8 mouse cellular contexts compared by ENCODE assay signal in genomic region chr16:91043461-91044248, GRCm38 (mm10). TPM values are rescaled to one million over a fixed set of nuclear protein-coding genes. Genes with fewer than 3 reads are reported as not detected.
DNase-seq lines count a peak whose midpoint lies in the region; ATAC-seq lines count a peak whose summit lies in the region.

No protein-coding gene starts in this region.

- H3K4me2 ChIP-seq in embryonic facial prominence, embryonic 12.5 days (replicated peaks) = peak overlapping the region; percentile 68
- peak overlapping the region; percentile 59 for H3K4me2 ChIP-seq in kidney, embryonic 16.5 days (replicated peaks; ENCODE audit: low read depth, low read length)
- H3K4me2 ChIP-seq in liver, embryonic 13.5 days = peak overlapping the region; percentile 89
- peak overlapping the region; percentile 59 for H3K4me2 ChIP-seq in stomach, embryonic 14.5 days (replicated peaks; ENCODE audit: low read depth, low read length)

- DNase-seq in A20 (ENCODE audit: low read depth, low spot score) = peak; percentile 67
- DNase-seq in adrenal gland, postnatal 25 days = peak; percentile 50
- peak; percentile 83 for DNase-seq in heart, embryonic 10.5 days (ENCODE audit: low spot score)
- peak; percentile 60 for DNase-seq in liver, embryonic 13.5 days
- DNase-seq in natural killer cell, adult 2 months (ENCODE audit: low spot score in 2 of 2) = peak; percentile 56 to 67

- ATAC-seq in embryonic facial prominence, embryonic 12.5 days (ENCODE audit: insufficient number of reproducible peaks, insufficient read depth, low FRiP score, low TSS enrichment) = peak; percentile 50
- ATAC-seq in kidney, embryonic 16.5 days (ENCODE audit: low FRiP score, low TSS enrichment) = peak; percentile 84
- peak; percentile 47 for ATAC-seq in liver, embryonic 13.5 days (ENCODE audit: low read depth)
- ATAC-seq in stomach, embryonic 14.5 days (ENCODE audit: insufficient number of reproducible peaks, insufficient read depth, low FRiP score, low read depth) = peak; percentile 68

- H3K9me3 ChIP-seq in embryonic facial prominence, embryonic 12.5 days = no peaks in the 10 kb centered on the region
- no peaks in the 10 kb centered on the region for H3K9me3 ChIP-seq in heart, embryonic 10.5 days
- H3K9me3 ChIP-seq in kidney, embryonic 16.5 days (ENCODE audit: low read length) = no peaks in the 10 kb centered on the region
- no peaks in the 10 kb centered on the region for H3K9me3 ChIP-seq in liver, embryonic 13.5 days (replicated peaks)
- H3K9me3 ChIP-seq in stomach, embryonic 14.5 days (ENCODE audit: control insufficient read depth, low read depth, low read length) = no peaks in the 10 kb centered on the region

- H3K4me1 ChIP-seq in embryonic facial prominence, embryonic 12.5 days = peaks cover 10% of the 10 kb centered on the region
- peaks cover 16% of the 10 kb centered on the region for H3K4me1 ChIP-seq in heart, embryonic 10.5 days
- peaks cover 15% of the 10 kb centered on the region for H3K4me1 ChIP-seq in kidney, embryonic 16.5 days (ENCODE audit: insufficient read depth, low read length)
- H3K4me1 ChIP-seq in liver, embryonic 13.5 days (replicated peaks) = peaks cover 34% of the 10 kb centered on the region
- H3K4me1 ChIP-seq in stomach, embryonic 14.5 days (ENCODE audit: control insufficient read depth, insufficient read depth, low read length) = peaks cover 4% of the 10 kb centered on the region; the same call in 1 of the 2 replicates

- peak overlapping the region; percentile 96 for H3K27ac ChIP-seq in embryonic facial prominence, embryonic 12.5 days
- H3K27ac ChIP-seq in heart, embryonic 10.5 days = peak overlapping the region; percentile 96
- peak overlapping the region; percentile 97 for H3K27ac ChIP-seq in kidney, embryonic 16.5 days (ENCODE audit: low read length)
- H3K27ac ChIP-seq in liver, embryonic 13.5 days = peak overlapping the region; percentile 91
- H3K27ac ChIP-seq in stomach, embryonic 14.5 days (ENCODE audit: low read length) = peak overlapping the region; percentile 95

- no peaks in the 10 kb centered on the region for H3K27me3 ChIP-seq in embryonic facial prominence, embryonic 12.5 days
- H3K27me3 ChIP-seq in heart, embryonic 10.5 days (ENCODE audit: insufficient read depth, poor library complexity, severe bottlenecking) = no peaks in the 10 kb centered on the region
- H3K27me3 ChIP-seq in kidney, embryonic 16.5 days (ENCODE audit: insufficient read depth, low read length) = no peaks in the 10 kb centered on the region; the same call in 1 of the 2 replicates
- H3K27me3 ChIP-seq in liver, embryonic 13.5 days = peaks cover 3% of the 10 kb centered on the region; the same call in 1 of the 2 replicates
- H3K27me3 ChIP-seq in stomach, embryonic 14.5 days (ENCODE audit: control insufficient read depth, insufficient read depth, low read length) = no peaks in the 10 kb centered on the region

- WGBS in embryonic facial prominence, embryonic 12.5 days = under 1% methylated on average over 48 of the region's 63 CpGs
- WGBS in heart, embryonic 10.5 days = under 1% methylated on average over 61 of the region's 63 CpGs
- WGBS in kidney, embryonic 16.5 days = under 1% methylated on average over 42 of the region's 63 CpGs
- WGBS in liver, embryonic 13.5 days (ENCODE audit: insufficient replicate concordance) = under 1% methylated on average over 50 of the region's 63 CpGs
- under 1% methylated on average over 63 of the region's 63 CpGs for WGBS in stomach, embryonic 14.5 days

- peak overlapping the region; percentile 98 for H3K4me3 ChIP-seq in embryonic facial prominence, embryonic 12.5 days
- peak overlapping the region; percentile 90 for H3K4me3 ChIP-seq in heart, embryonic 10.5 days
- peak overlapping the region; percentile 99 for H3K4me3 ChIP-seq in kidney, embryonic 16.5 days (ENCODE audit: low read length)
- H3K4me3 ChIP-seq in liver, embryonic 13.5 days (replicated peaks) = peak overlapping the region; percentile 99
- H3K4me3 ChIP-seq in stomach, embryonic 14.5 days (ENCODE audit: low read depth, low read length) = peak overlapping the region; percentile 88

- H3K36me3 ChIP-seq in embryonic facial prominence, embryonic 12.5 days = peaks cover 15% of the 10 kb centered on the region
- H3K36me3 ChIP-seq in heart, embryonic 10.5 days = peaks cover 25% of the 10 kb centered on the region
- H3K36me3 ChIP-seq in kidney, embryonic 16.5 days (ENCODE audit: insufficient read depth, low read length) = 0 out of 2 replicates have a peak, but pooled peaks cover 4% of the 10 kb centered on the region
- peaks cover 29% of the 10 kb centered on the region for H3K36me3 ChIP-seq in liver, embryonic 13.5 days
- H3K36me3 ChIP-seq in stomach, embryonic 14.5 days (ENCODE audit: control insufficient read depth, insufficient read depth, low read length) = peaks cover 10% of the 10 kb centered on the region; the same call in 1 of the 2 replicates

- peak overlapping the region; percentile 97 for H3K9ac ChIP-seq in embryonic facial prominence, embryonic 12.5 days
- peak overlapping the region; percentile 96 for H3K9ac ChIP-seq in kidney, embryonic 16.5 days (replicated peaks; ENCODE audit: low read length)
- peak overlapping the region; percentile 97 for H3K9ac ChIP-seq in liver, embryonic 13.5 days
- peak overlapping the region; percentile 99 for H3K9ac ChIP-seq in stomach, embryonic 14.5 days (replicated peaks; ENCODE audit: low read depth, low read length)

RNA-seq across cellular contexts. Expression of gene Paxbp1, which starts 0.7 kb away (rescaled TPM):
- total RNA-seq in adrenal gland, postnatal 25 days (2021) = 71.2 and 74.6 TPM in 2 replicates
- 94.3 and 98.2 TPM in 2 replicates for polyA plus RNA-seq in embryonic facial prominence, embryonic 12.5 days (2016; fragmentation: Nextera tagmentation; extraction: Ambion mirVana)
- polyA plus RNA-seq in heart, embryonic 10.5 days (2016; fragmentation: Nextera tagmentation; extraction: Ambion mirVana) = 48.8 and 53.4 TPM in 2 replicates
- polyA plus RNA-seq in kidney, embryonic 16.5 days (2015; fragmentation: Nextera tagmentation; extraction: Ambion mirVana) = 51.4 and 54.5 TPM in 2 replicates
- 15.8 and 19.0 TPM in 2 replicates for polyA plus RNA-seq in liver, embryonic 13.5 days (2015; fragmentation: Nextera tagmentation; extraction: Ambion mirVana)
- 80.5 and 81.9 TPM in 2 replicates for polyA plus RNA-seq in stomach, embryonic 14.5 days (2014; fragmentation: Nextera tagmentation; extraction: Ambion mirVana)

RNA-seq across cellular contexts. Expression of gene Synj1, which starts 32.5 kb away (rescaled TPM):
- total RNA-seq in adrenal gland, postnatal 25 days (2021) = 45.3 and 49.3 TPM in 2 replicates
- 12.7 and 14.0 TPM in 2 replicates for polyA plus RNA-seq in embryonic facial prominence, embryonic 12.5 days (2016; fragmentation: Nextera tagmentation; extraction: Ambion mirVana)
- polyA plus RNA-seq in heart, embryonic 10.5 days (2016; fragmentation: Nextera tagmentation; extraction: Ambion mirVana) = 14.3 and 16.5 TPM in 2 replicates
- polyA plus RNA-seq in kidney, embryonic 16.5 days (2015; fragmentation: Nextera tagmentation; extraction: Ambion mirVana) = 12.3 and 17.0 TPM in 2 replicates
- polyA plus RNA-seq in liver, embryonic 13.5 days (2015; fragmentation: Nextera tagmentation; extraction: Ambion mirVana) = 13.0 and 17.5 TPM in 2 replicates
- 17.5 and 17.8 TPM in 2 replicates for polyA plus RNA-seq in stomach, embryonic 14.5 days (2014; fragmentation: Nextera tagmentation; extraction: Ambion mirVana)

RNA-seq across cellular contexts. Expression of gene 4932438H23Rik, which starts 51.3 kb away (rescaled TPM):
- not detected in 2 replicates for total RNA-seq in adrenal gland, postnatal 25 days (2021)
- 0.18 TPM in 1 of 2 replicates, not detected in the other for polyA plus RNA-seq in embryonic facial prominence, embryonic 12.5 days (2016; fragmentation: Nextera tagmentation; extraction: Ambion mirVana)
- polyA plus RNA-seq in heart, embryonic 10.5 days (2016; fragmentation: Nextera tagmentation; extraction: Ambion mirVana) = not detected in 2 replicates
- polyA plus RNA-seq in kidney, embryonic 16.5 days (2015; fragmentation: Nextera tagmentation; extraction: Ambion mirVana) = 0.09 TPM in 1 of 2 replicates, not detected in the other
- polyA plus RNA-seq in liver, embryonic 13.5 days (2015; fragmentation: Nextera tagmentation; extraction: Ambion mirVana) = not detected in 2 replicates
- 0.39 TPM in 1 of 2 replicates, not detected in the other for polyA plus RNA-seq in stomach, embryonic 14.5 days (2014; fragmentation: Nextera tagmentation; extraction: Ambion mirVana)

Comparison
In these comparisons a context has a peak if more than half of its experiments do, and no peak if none do; other contexts are left out.
1. Peak in every context shown above with its lines: DNase-seq, ATAC-seq, H3K4me3 ChIP-seq and H3K27ac ChIP-seq.